Mouse (Mus musculus) midbrain, embryonic 16.5 days (tissue): ENCODE measurements at regions not wholly inside any gene's neighbourhood (a gene's known extent, or its start where the extent isn't known, plus 50 kb on each side); places are given as distances from the start of the nearest gene placed in this dataset.

Source experiments
- ATAC-seq: fragments of 200-750 bp; cut with Nextera tagmentation; 2 replicates; pipeline ENCODE4 v1.8.0; 2017; ENCODE audit warnings: moderate TSS enrichment
- H3K27ac ChIP-seq: fragments of 300-500 bp; sonication (generic); 2 replicates; pipeline ENCODE4 v1.5.1; 2014; ENCODE audit warnings: mild to moderate bottlenecking, low read length, mixed read lengths
- H3K27me3 ChIP-seq: fragments of 300-500 bp; sonication (generic); 2 replicates; pipeline ENCODE4 v1.6.1; 2014; ENCODE audit warnings: low read depth, low read length, mixed read lengths; ENCODE audit not compliant: control insufficient read depth, insufficient read depth
- H3K36me3 ChIP-seq: fragments of 300-500 bp; sonication (generic); 2 replicates; pipeline ENCODE4 v1.6.1; 2014; ENCODE audit warnings: mild to moderate bottlenecking, low read length, moderate library complexity, mixed read lengths; ENCODE audit not compliant: control insufficient read depth, insufficient read depth
- H3K4me1 ChIP-seq: fragments of 300-500 bp; sonication (generic); 2 replicates; pipeline ENCODE4 v1.6.1; 2014; ENCODE audit warnings: mild to moderate bottlenecking, low read length, mixed read lengths; ENCODE audit not compliant: control insufficient read depth, insufficient read depth
- H3K4me2 ChIP-seq: fragments of 300-500 bp; sonication (generic); 2 replicates; pipeline ENCODE4 v1.6.1; 2014; ENCODE audit warnings: mild to moderate bottlenecking, low read length, mixed read lengths
- H3K4me3 ChIP-seq: fragments of 300-500 bp; sonication (generic); 2 replicates; pipeline ENCODE4 v1.5.1; 2014; ENCODE audit warnings: low read depth, mild to moderate bottlenecking, low read length, moderate library complexity, mixed read lengths
- H3K9ac ChIP-seq: fragments of 300-500 bp; sonication (generic); 2 replicates; pipeline ENCODE4 v1.6.1; 2014; ENCODE audit warnings: low read depth, low read length, mixed read lengths
- H3K9me3 ChIP-seq: fragments of 300-500 bp; sonication (generic); replicated peaks from 2 replicates; pipeline ENCODE4 v1.6.1; 2014; ENCODE audit warnings: mild to moderate bottlenecking, low read length, mixed read lengths; ENCODE audit not compliant: control insufficient read depth, poor library complexity, severe bottlenecking
- WGBS: fragments of 180-500 bp; shearing (Covaris S2); extraction: QIAGEN DNeasy Blood & Tissue Kit; methylation state at CpG from one replicate; pipeline ENCODE4 v1.1.7; 2014; 5-methylcytosine and 5-hydroxymethylcytosine counted together

DNA sequence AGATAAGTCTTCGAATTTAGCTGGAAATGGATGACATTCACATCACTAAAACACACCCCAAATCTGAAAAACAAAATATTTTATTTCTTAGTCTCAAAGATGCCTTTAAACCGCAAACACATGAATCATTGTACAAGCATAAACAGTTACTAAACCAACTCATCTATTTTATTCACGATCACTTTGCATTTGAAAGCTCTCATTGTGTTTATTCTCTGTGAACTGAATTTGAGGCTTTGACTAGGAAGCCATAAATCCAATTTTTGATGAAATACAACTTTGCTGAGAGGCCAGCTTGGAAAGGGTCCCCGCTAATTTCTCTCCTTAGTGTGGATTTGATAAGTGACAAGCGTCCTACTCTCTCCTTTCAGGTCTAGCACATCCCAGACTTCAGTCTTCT, 113.5 kb upstream of the Fam19a1 start:
- H3K4me1 ChIP-seq, result 0 out of 2 replicates have a peak, but pooled peaks cover 7% of the 10 kb centered on the region
- no peak overlapping the region; the same call in 1 of the 2 replicates for H3K27ac ChIP-seq
- no peaks in the 10 kb centered on the region for H3K27me3 ChIP-seq
- H3K4me2 ChIP-seq, result no peak overlapping the region
- ATAC-seq, result no peak
- 85% methylated on average over 5 of the region's 5 CpGs for WGBS
- no peaks in the 10 kb centered on the region for H3K36me3 ChIP-seq
- H3K9me3 ChIP-seq, result no peaks in the 10 kb centered on the region
- no peak overlapping the region for H3K4me3 ChIP-seq
- no peak overlapping the region for H3K9ac ChIP-seq

DNA sequence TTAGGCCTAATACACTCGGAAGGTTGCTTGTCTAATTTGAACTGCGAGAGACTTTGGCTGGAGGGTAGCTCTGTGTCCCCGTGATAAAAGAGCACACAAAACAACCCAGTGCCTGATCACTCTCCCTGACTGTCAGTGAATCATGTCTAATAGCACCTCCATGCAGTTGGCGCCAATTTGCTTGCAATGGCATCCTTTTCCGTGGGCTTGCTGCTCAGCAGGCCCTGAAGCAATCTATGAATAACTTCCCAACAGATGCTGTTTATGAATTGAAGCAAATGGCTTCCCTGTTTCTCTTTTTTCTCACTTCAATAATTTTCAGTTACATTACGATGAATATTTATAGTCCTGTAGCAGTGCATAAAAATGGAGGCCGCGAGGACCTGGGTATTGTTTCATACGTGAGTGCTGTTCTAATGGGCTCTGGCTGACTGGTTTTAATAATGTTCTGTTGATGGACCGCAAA, 112.9 kb upstream of the Fam19a1 start:
- Histone ChIP-seq H3K36me3 (no peaks in the 10 kb centered on the region), H3K4me2 (no peak overlapping the region), H3K27ac (peak overlapping the region; percentile 17; the same call in 1 of the 2 replicates), H3K9me3 (no peaks in the 10 kb centered on the region), H3K9ac (no peak overlapping the region), H3K27me3 (no peaks in the 10 kb centered on the region), H3K4me1 (0 out of 2 replicates have a peak, but pooled peaks cover 7% of the 10 kb centered on the region), H3K4me3 (no peak overlapping the region)
- peak; percentile 66; the same call in 1 of the 2 replicates for ATAC-seq
- 61% methylated on average over 10 of the region's 10 CpGs for WGBS

- no peak overlapping the region for H3K4me2 ChIP-seq
- no peak overlapping the region for H3K27ac ChIP-seq
- no peaks in the 10 kb centered on the region for H3K9me3 ChIP-seq
- 86% methylated on average over 5 of the region's 5 CpGs for WGBS
- H3K36me3 ChIP-seq, result no peaks in the 10 kb centered on the region
- H3K4me1 ChIP-seq, result no peaks in the 10 kb centered on the region
- H3K4me3 ChIP-seq, result no peak overlapping the region
- no peaks in the 10 kb centered on the region for H3K27me3 ChIP-seq
- no peak overlapping the region for H3K9ac ChIP-seq
- no peak for ATAC-seq
These were observed 101.7 kb upstream of the Fam19a1 start for GRCm38 (mm10) chr6:96011299-96011698.

- ATAC-seq, result no peak
- H3K4me2 ChIP-seq, result no peak overlapping the region
- 84% methylated on average over 7 of the region's 7 CpGs for WGBS
These were observed 84.8 kb upstream of the Fam19a1 start for GRCm38 (mm10) chr6:96028022-96028704.

DNA sequence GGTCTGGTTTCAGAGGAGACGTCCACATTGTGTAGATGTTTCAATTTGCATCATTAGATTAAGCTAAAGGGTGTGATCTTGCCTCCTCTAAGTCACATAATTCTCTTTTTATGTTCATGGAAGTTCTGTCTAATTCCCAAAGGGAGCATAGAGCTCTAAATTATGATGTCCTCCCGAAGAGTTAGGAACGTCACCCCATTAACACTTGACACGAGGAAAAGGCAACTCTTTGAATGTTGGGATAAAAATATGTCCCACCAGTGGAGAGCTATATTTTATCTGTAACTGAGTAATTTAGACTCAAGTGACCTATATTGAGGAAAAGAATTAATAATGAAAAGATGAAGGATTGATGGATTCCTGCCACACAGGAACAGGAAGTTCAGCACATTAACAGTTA, 69.2 kb upstream of the Fam19a1 start:
- no peak for ATAC-seq
- no peak overlapping the region for H3K4me3 ChIP-seq
- H3K27me3 ChIP-seq, result no peaks in the 10 kb centered on the region
- no peak overlapping the region for H3K9ac ChIP-seq
- H3K27ac ChIP-seq, result no peak overlapping the region
- H3K4me1 ChIP-seq, result no peaks in the 10 kb centered on the region
- 84% methylated on average over 4 of the region's 4 CpGs for WGBS
- H3K9me3 ChIP-seq, result no peaks in the 10 kb centered on the region
- H3K4me2 ChIP-seq, result no peak overlapping the region
- H3K36me3 ChIP-seq, result no peaks in the 10 kb centered on the region

More at GRCm38 (mm10) chr6:96028022-96028704, 84.8 kb upstream of the Fam19a1 start:
- no peak overlapping the region for H3K27ac ChIP-seq
- peaks cover 4% of the 10 kb centered on the region; the same call in 1 of the 2 replicates for H3K9me3 ChIP-seq
- no peaks in the 10 kb centered on the region for H3K27me3 ChIP-seq
- no peaks in the 10 kb centered on the region for H3K4me1 ChIP-seq
- no peak overlapping the region for H3K4me3 ChIP-seq
- H3K36me3 ChIP-seq, result no peaks in the 10 kb centered on the region
- H3K9ac ChIP-seq, result no peak overlapping the region

DNA sequence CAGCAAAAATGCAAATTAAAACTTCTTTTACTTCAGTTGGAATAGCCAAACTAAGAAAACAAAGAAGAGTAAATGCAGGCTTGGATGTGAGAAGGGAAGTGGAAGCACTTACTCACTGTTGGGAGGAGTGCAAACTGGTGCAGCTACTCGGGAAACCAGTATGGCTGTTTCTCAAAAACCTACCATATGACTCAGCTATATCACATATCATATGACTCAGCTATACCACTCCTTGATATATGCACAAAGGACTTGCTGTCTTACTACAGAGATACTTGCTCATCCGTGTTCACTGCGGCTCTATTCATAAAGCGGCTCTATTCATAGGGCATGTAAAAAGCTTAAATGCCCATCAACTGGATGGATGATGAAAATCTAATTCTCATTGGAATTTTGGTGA, 59.5 kb upstream of the Fam19a1 start:
- H3K4me1 ChIP-seq, result no peaks in the 10 kb centered on the region
- ATAC-seq, result no peak
- no peaks in the 10 kb centered on the region for H3K36me3 ChIP-seq
- no peaks in the 10 kb centered on the region for H3K27me3 ChIP-seq
- H3K9me3 ChIP-seq, result no peaks in the 10 kb centered on the region
- 85% methylated on average over 4 of the region's 4 CpGs for WGBS
- H3K4me3 ChIP-seq, result no peak overlapping the region
- no peak overlapping the region for H3K27ac ChIP-seq
- no peak overlapping the region for H3K9ac ChIP-seq
- H3K4me2 ChIP-seq, result no peak overlapping the region

- Histone ChIP-seq H3K27me3 (no peaks in the 10 kb centered on the region), H3K36me3 (no peaks in the 10 kb centered on the region), H3K4me3 (no peak overlapping the region), H3K4me1 (no peaks in the 10 kb centered on the region), H3K9me3 (no peaks in the 10 kb centered on the region), H3K9ac (no peak overlapping the region), H3K4me2 (no peak overlapping the region), H3K27ac (no peak overlapping the region)
- ATAC-seq, result no peak
- 86% methylated on average over 2 of the region's 2 CpGs for WGBS
These were observed 55.9 kb upstream of the Fam19a1 start for GRCm38 (mm10) chr6:96057011-96057410.

GRCm38 (mm10) chr6:96057575-96058159, 55.3 kb upstream of the Fam19a1 start:
- Histone ChIP-seq H3K4me1 (no peaks in the 10 kb centered on the region), H3K9me3 (no peaks in the 10 kb centered on the region), H3K36me3 (no peaks in the 10 kb centered on the region), H3K27me3 (no peaks in the 10 kb centered on the region), H3K27ac (no peak overlapping the region), H3K9ac (no peak overlapping the region), H3K4me2 (no peak overlapping the region), H3K4me3 (no peak overlapping the region)
- WGBS, result 90% methylated on average over 5 of the region's 5 CpGs
- no peak for ATAC-seq

DNA sequence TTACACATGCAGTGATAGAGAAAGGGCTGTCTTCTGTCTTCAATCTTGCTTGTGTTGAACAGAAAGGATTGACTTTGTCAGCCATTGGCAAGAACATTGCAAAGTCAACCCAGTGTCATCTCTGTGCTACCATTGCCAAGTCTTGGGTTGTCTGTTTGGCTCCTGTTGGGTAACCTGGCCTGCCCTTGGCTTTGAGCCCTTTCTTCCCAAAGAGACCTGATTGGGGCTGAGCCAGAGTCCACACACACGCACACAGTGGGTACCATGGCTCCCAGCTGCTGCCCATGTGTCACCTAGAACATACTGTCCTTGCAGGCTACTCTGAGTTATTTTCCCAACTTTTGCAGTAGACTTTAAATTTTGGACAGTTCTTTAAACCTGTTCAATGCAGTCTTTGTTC, 51.0 kb upstream of the Fam19a1 start:
- no peaks in the 10 kb centered on the region for H3K27me3 ChIP-seq
- H3K36me3 ChIP-seq, result no peaks in the 10 kb centered on the region
- H3K9me3 ChIP-seq, result no peaks in the 10 kb centered on the region
- H3K4me2 ChIP-seq, result no peak overlapping the region
- no peak overlapping the region for H3K4me3 ChIP-seq
- no peak overlapping the region for H3K9ac ChIP-seq
- no peak for ATAC-seq
- no peak overlapping the region for H3K27ac ChIP-seq
- 86% methylated on average over 1 of the region's 1 CpGs for WGBS
- no peaks in the 10 kb centered on the region for H3K4me1 ChIP-seq
